Mouse (Mus musculus): ENCODE results near the gene Tshz2. TPM values are rescaled to one million over a fixed set of nuclear protein-coding genes. Genes with fewer than 3 reads are reported as not detected.
A peak's percentile ranks its signal among the peaks of the same experiment; 100 is the strongest.
"Not testable (repeated sequence)": the region's sequence is repeated elsewhere in the genome, so short reads cannot be mapped to it uniquely, and the experiment has no call there.

Tshz2 gene
- 40.1 and 50.4 TPM in 2 replicates for polyA plus RNA-seq (2015; fragmentation: Nextera tagmentation; extraction: Ambion mirVana)

DNA sequence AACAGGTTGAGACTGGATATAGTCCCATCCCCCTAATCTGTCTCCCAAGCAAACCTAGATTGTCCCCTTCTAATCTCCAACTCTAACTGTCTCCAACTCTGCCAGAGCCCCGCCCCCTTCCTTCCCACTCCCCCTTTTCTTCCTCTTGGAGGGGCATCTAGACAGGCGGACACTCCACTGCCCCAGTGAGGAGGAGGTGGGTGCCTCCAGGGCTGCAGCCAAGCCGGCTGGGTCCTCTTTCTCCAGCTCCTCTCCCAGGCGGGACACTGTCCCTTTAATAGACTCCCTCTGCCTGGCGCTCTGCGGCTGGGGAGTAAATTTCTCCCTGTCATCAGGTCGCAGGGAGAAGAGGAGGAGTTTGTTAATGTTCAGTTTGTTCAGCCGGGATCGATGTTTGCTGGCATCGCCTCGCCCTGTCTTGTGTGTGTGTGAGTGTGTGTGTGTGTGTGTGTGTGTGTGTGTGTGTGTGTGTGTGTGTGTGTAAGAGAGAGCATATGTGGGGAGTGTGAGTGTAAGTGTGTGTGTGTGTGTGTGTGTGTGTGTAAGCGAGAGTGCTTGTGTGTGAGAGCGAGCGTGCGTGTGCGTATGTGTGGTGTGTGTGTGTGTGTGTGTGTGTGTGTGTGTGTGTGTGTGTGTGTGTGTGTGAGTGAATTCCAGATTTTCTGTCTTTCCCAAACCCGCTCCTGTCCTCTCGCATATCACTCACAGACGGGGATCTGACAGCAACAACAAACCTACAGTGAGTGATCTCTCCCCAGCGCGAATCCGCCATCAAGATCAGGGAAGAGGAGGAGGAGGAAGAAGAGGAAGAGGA is at the start of gene Tshz2:
Gene Tshz2 (plus strand): TSS at position 676 of the 814 bp plus-strand sequence.
- peak; percentile 84 for ATAC-seq (ENCODE audit: low FRiP score)
- Histone ChIP-seq H3K36me3 (no peaks in the 10 kb centered on the region), H3K27me3 (replicated peaks) (no peaks in the 10 kb centered on the region), H3K4me3 (replicated peaks) (peak within 1 kb of the TSS; percentile 80), H3K9me3 (replicated peaks) (no peaks in the 10 kb centered on the region), H3K27ac (replicated peaks) (peak within 1 kb of the TSS; percentile 90), H3K9ac (replicated peaks) (peak within 1 kb of the TSS; percentile 89), H3K4me2 (peak within 1 kb of the TSS; percentile 82), H3K4me1 (peaks cover 36% of the 10 kb centered on the region)
- 1% methylated on average over 22 of the region's 22 CpGs for WGBS

DNA sequence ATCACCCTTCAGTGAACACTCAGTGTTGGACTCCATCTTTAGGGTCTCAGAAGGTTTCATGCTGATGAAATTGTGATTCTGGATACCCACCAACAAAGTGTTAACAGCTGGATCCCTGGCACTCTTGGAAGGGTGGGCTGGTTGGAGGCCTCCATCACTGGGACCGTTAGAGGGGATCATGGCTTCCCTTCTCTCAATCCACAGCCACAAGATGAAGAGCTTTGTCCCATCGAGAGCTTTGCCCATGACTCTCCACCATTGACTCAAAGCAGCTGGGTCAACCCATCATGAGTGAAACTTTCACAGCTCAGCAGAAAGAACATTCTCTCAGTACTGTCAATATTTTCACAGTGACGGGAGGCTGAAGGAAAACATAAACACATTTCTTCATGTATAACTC is 49.3 kb upstream of the Tshz2 start:
- WGBS, result 74% methylated on average over 3 of the region's 3 CpGs
- H3K4me2 ChIP-seq, result no peak overlapping the region
- H3K4me3 ChIP-seq (replicated peaks), result no peak overlapping the region
- no peaks in the 10 kb centered on the region for H3K9me3 ChIP-seq (replicated peaks)
- no peaks in the 10 kb centered on the region for H3K27me3 ChIP-seq (replicated peaks)
- no peak overlapping the region for H3K9ac ChIP-seq (replicated peaks)
- peaks cover 15% of the 10 kb centered on the region; the same call in 1 of the 2 replicates for H3K4me1 ChIP-seq
- no peak overlapping the region for H3K27ac ChIP-seq (replicated peaks)
- ATAC-seq (ENCODE audit: low FRiP score), result no peak
- no peaks in the 10 kb centered on the region for H3K36me3 ChIP-seq

DNA sequence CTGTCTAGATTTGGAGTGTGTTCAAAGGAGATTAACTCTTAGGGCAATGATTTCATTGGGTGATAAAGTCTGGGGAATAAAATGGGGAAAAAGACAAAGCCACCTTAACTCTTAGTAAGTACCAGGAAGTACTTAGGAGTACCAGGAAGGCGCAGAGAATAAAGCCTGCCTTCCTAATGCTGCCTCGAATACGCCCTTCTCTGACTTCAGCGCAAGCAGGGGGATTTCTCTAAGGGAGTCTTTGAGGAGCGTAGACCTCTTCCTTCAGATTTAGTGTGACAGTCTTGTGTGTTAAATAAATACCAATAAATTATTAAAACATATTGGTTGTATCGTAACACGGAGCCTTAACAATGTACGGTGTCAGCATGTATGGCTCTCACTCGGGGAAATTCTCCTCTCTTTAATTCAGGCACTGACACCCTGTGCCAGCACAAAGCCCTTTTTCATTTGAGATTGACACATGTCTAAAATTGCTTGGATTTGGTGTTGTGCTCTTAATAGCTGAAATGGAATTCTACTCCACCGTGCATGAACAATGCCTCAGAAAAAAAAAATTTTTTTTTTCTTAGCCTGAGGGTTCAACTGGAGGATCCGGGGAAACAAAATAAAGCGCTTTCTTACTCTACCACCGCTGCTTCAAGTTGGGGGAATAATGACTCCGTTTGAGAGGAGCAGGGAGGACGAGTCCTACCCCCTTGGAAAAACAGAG is 47.9 kb upstream of the Tshz2 start:
- 0 out of 2 replicates have a peak overlapping the region, but pooled peaks have one; percentile 15 for H3K4me2 ChIP-seq
- 48% methylated on average over 15 of the region's 15 CpGs for WGBS
- peaks cover 15% of the 10 kb centered on the region; the same call in 1 of the 2 replicates for H3K4me1 ChIP-seq
- H3K36me3 ChIP-seq, result no peaks in the 10 kb centered on the region
- H3K9ac ChIP-seq (replicated peaks), result no peak overlapping the region
- peak overlapping the region; percentile 56 for H3K27ac ChIP-seq (replicated peaks)
- H3K9me3 ChIP-seq (replicated peaks), result no peaks in the 10 kb centered on the region
- H3K27me3 ChIP-seq (replicated peaks), result no peaks in the 10 kb centered on the region
- no peak for ATAC-seq (ENCODE audit: low FRiP score)
- no peak overlapping the region for H3K4me3 ChIP-seq (replicated peaks)

- Histone ChIP-seq H3K27ac (replicated peaks) (peak overlapping the region; percentile 56), H3K4me3 (replicated peaks) (no peak overlapping the region)
Measured at GRCm38 (mm10) chr2:169585631-169586285, 47.1 kb upstream of the Tshz2 start.

DNA sequence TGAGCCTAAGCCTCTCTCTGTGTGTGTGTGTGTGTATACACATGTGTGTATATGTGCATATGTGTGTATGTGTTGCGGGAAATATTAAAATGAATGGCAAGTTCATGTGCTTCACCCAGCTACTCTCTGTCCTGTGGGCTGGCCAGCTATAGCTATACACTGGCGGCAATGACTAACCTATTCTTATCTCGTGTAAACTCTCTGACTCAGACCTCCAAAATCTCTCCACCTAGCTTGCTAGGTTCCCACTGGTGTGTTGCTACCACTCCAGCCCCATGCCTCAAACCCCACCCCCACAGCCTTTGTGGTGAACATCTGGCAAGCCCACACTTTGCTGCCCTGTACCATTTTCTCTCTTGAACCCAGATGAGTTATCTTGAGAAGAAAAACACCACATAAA is 46.1 kb upstream of the Tshz2 start:
- no peak overlapping the region for H3K27ac ChIP-seq (replicated peaks)
- ATAC-seq (ENCODE audit: low FRiP score), result no peak
- WGBS, result 90% methylated on average over 3 of the region's 3 CpGs
- no peak overlapping the region for H3K9ac ChIP-seq (replicated peaks)
- H3K27me3 ChIP-seq (replicated peaks), result no peaks in the 10 kb centered on the region
- H3K4me2 ChIP-seq, result no peak overlapping the region
- H3K4me1 ChIP-seq, result peaks cover 15% of the 10 kb centered on the region; the same call in 1 of the 2 replicates
- no peaks in the 10 kb centered on the region for H3K9me3 ChIP-seq (replicated peaks)
- no peak overlapping the region for H3K4me3 ChIP-seq (replicated peaks)
- H3K36me3 ChIP-seq, result no peaks in the 10 kb centered on the region

More at GRCm38 (mm10) chr2:169585631-169586285, 47.1 kb upstream of the Tshz2 start:
- H3K4me1 ChIP-seq, result peaks cover 15% of the 10 kb centered on the region; the same call in 1 of the 2 replicates
- 0 out of 2 replicates have a peak overlapping the region, but pooled peaks have one; percentile 15 for H3K4me2 ChIP-seq
- no peaks in the 10 kb centered on the region for H3K36me3 ChIP-seq
- no peaks in the 10 kb centered on the region for H3K9me3 ChIP-seq (replicated peaks)
- 76% methylated on average over 12 of the region's 12 CpGs for WGBS
- ATAC-seq (ENCODE audit: low FRiP score), result no peak
- H3K9ac ChIP-seq (replicated peaks), result no peak overlapping the region
- no peaks in the 10 kb centered on the region for H3K27me3 ChIP-seq (replicated peaks)

GRCm38 (mm10) chr2:169587645-169588044 is 45.2 kb upstream of the Tshz2 start, which contains the start of gene Gm11011:
Gm11011 (minus strand) TSS chr2:169587745.
- peaks cover 15% of the 10 kb centered on the region; the same call in 1 of the 2 replicates for H3K4me1 ChIP-seq
- H3K27me3 ChIP-seq (replicated peaks); H3K4me2 ChIP-seq; H3K27ac ChIP-seq (replicated peaks); H3K9me3 ChIP-seq (replicated peaks); H3K9ac ChIP-seq (replicated peaks); H3K4me3 ChIP-seq (replicated peaks); H3K36me3 ChIP-seq; ATAC-seq (ENCODE audit: low FRiP score): not testable (repeated sequence)

DNA sequence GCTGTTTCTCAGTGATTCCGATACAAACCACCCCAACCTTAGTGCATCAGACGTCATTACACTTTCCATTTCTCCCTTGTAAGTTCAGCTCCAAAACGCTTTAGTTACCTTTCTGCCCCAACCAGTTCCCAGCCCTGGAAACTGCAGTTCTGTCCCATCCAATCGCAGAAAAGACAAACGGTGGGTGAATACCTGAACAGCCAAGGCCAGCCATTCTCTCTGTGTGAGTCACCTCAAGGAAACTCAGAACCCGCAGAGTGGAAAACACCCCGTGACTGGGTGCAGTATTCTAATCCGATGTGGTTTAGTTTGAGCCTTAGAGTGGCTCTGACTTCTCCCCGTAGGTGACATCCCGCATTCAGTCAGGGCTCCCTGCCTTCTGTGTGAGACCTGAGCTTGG is 43.1 kb upstream of the Tshz2 start:
- Histone ChIP-seq H3K4me2 (no peak overlapping the region), H3K4me3 (replicated peaks) (no peak overlapping the region), H3K36me3 (no peaks in the 10 kb centered on the region), H3K27ac (replicated peaks) (no peak overlapping the region), H3K9ac (replicated peaks) (no peak overlapping the region), H3K4me1 (peaks cover 12% of the 10 kb centered on the region; the same call in 1 of the 2 replicates), H3K9me3 (replicated peaks) (no peaks in the 10 kb centered on the region), H3K27me3 (replicated peaks) (no peaks in the 10 kb centered on the region)
- WGBS, result 90% methylated on average over 10 of the region's 10 CpGs
- ATAC-seq (ENCODE audit: low FRiP score), result no peak

- H3K4me1 ChIP-seq, result peaks cover 5% of the 10 kb centered on the region; the same call in 1 of the 2 replicates
- no peaks in the 10 kb centered on the region for H3K9me3 ChIP-seq (replicated peaks)
- no peaks in the 10 kb centered on the region for H3K27me3 ChIP-seq (replicated peaks)
- no peak overlapping the region for H3K4me3 ChIP-seq (replicated peaks)
- 80% methylated on average over 8 of the region's 8 CpGs for WGBS
- no peak overlapping the region for H3K9ac ChIP-seq (replicated peaks)
- H3K27ac ChIP-seq (replicated peaks), result no peak overlapping the region
- no peak for ATAC-seq (ENCODE audit: low FRiP score)
- no peak overlapping the region for H3K4me2 ChIP-seq
- H3K36me3 ChIP-seq, result no peaks in the 10 kb centered on the region
Measured at GRCm38 (mm10) chr2:169590412-169590811, 42.4 kb upstream of the Tshz2 start.

GRCm38 (mm10) chr2:169593742-169594141 is 39.1 kb upstream of the Tshz2 start:
- H3K36me3 ChIP-seq, result no peaks in the 10 kb centered on the region
- peaks cover 3% of the 10 kb centered on the region; the same call in 1 of the 2 replicates for H3K4me1 ChIP-seq
- 64% methylated on average over 3 of the region's 3 CpGs for WGBS
- H3K4me3 ChIP-seq (replicated peaks), result no peak overlapping the region
- no peaks in the 10 kb centered on the region for H3K27me3 ChIP-seq (replicated peaks)
- H3K9me3 ChIP-seq (replicated peaks), result no peaks in the 10 kb centered on the region
- H3K4me2 ChIP-seq, result no peak overlapping the region
- ATAC-seq (ENCODE audit: low FRiP score), result no peak
- H3K27ac ChIP-seq (replicated peaks), result no peak overlapping the region
- H3K9ac ChIP-seq (replicated peaks), result no peak overlapping the region

DNA sequence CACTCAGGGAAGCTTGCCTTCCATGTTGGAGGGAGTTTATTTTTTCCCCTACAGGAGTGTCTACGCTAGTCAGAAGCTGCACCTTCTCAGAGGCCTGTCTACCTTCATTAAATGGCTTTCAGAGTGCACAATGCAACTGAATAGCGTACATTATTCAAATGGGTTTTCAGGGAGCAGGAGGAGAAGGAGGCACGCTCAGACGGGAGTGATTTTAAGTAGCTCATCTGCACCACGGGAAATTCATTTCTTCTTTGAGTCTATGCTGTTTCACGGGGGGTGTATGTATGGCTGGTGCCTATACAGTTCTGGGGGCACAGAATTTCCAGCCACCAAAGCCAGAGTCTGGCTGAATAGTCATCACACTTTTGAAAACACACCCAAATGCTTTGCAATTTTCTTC is 35.5 kb upstream of the Tshz2 start:
- H3K9me3 ChIP-seq (replicated peaks), result no peaks in the 10 kb centered on the region
- 36% methylated on average over 6 of the region's 6 CpGs for WGBS
- ATAC-seq (ENCODE audit: low FRiP score), result no peak
- no peak overlapping the region for H3K4me2 ChIP-seq
- H3K4me3 ChIP-seq (replicated peaks), result no peak overlapping the region
- H3K4me1 ChIP-seq, result peaks cover 18% of the 10 kb centered on the region
- H3K36me3 ChIP-seq, result no peaks in the 10 kb centered on the region
- no peak overlapping the region for H3K9ac ChIP-seq (replicated peaks)
- no peak overlapping the region for H3K27ac ChIP-seq (replicated peaks)
- no peaks in the 10 kb centered on the region for H3K27me3 ChIP-seq (replicated peaks)

DNA sequence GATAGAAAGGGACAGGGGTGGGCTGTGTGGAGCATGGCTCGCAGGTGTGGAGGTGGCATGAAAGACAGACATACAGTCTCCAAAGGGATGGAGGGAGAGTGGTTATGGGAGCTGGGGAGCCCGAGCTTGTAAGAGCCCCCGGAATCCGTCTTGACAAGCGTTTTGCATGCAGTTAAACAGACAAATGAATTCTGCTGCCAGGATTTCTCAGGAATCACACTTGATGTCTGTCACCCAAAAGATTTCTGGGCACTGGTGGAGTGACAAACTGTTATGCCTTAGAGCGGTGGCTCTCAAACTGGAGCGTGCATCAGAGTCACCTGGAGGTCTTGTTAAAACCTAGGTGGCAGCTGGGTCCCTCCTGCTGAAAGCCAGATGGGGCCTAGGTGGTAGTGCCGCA is 34.8 kb upstream of the Tshz2 start:
- WGBS, result 84% methylated on average over 8 of the region's 8 CpGs

More for the DNA sequence above, 34.8 kb upstream of the Tshz2 start:
- no peak overlapping the region for H3K4me2 ChIP-seq
- no peak overlapping the region for H3K4me3 ChIP-seq (replicated peaks)
- no peaks in the 10 kb centered on the region for H3K36me3 ChIP-seq
- no peak overlapping the region for H3K9ac ChIP-seq (replicated peaks)
- ATAC-seq (ENCODE audit: low FRiP score), result no peak
- peaks cover 18% of the 10 kb centered on the region for H3K4me1 ChIP-seq
- no peak overlapping the region for H3K27ac ChIP-seq (replicated peaks)
- no peaks in the 10 kb centered on the region for H3K9me3 ChIP-seq (replicated peaks)
- no peaks in the 10 kb centered on the region for H3K27me3 ChIP-seq (replicated peaks)
